Mouse (Mus musculus) limb, embryonic 12.5 days (tissue): ENCODE data around the gene Gm20388. TPM values are rescaled to one million over a fixed set of nuclear protein-coding genes. Genes with fewer than 3 reads are reported as not detected.
"Not testable (repeated sequence)": the region's sequence is repeated elsewhere in the genome, so short reads cannot be mapped to it uniquely, and the experiment has no call there.

Source experiments
- ATAC-seq: fragments of 200-750 bp; cut with Nextera tagmentation; 2 replicates; pipeline ENCODE4 v1.8.0; 2017; ENCODE audit warnings: low read depth, moderate TSS enrichment; ENCODE audit not compliant: insufficient number of reproducible peaks, insufficient read depth, low FRiP score, low TSS enrichment
- H3K27ac ChIP-seq: fragments of 300-500 bp; sonication (generic); 2 replicates; pipeline ENCODE4 v1.5.1; 2016; ENCODE audit warnings: mild to moderate bottlenecking, moderate library complexity
- H3K27me3 ChIP-seq: fragments of 300-500 bp; sonication (generic); 2 replicates; pipeline ENCODE4 v1.6.1; 2016; ENCODE audit warnings: mild to moderate bottlenecking, moderate library complexity
- H3K36me3 ChIP-seq: fragments of 300-500 bp; sonication (generic); 2 replicates; pipeline ENCODE4 v1.6.1; 2016; ENCODE audit warnings: mild to moderate bottlenecking, moderate library complexity
- H3K4me1 ChIP-seq: fragments of 300-500 bp; sonication (generic); replicated peaks from 2 replicates; pipeline ENCODE4 v1.6.1; 2016
- H3K4me2 ChIP-seq: fragments of 300-500 bp; sonication (generic); 2 replicates; pipeline ENCODE4 v1.6.1; 2016; ENCODE audit warnings: mild to moderate bottlenecking, moderate library complexity
- H3K4me3 ChIP-seq: fragments of 300-500 bp; sonication (generic); replicated peaks from 2 replicates; pipeline ENCODE4 v1.5.1; 2016; ENCODE audit warnings: mild to moderate bottlenecking
- H3K9ac ChIP-seq: fragments of 300-500 bp; sonication (generic); replicated peaks from 2 replicates; pipeline ENCODE4 v1.6.1; 2016; ENCODE audit warnings: mild to moderate bottlenecking, moderate library complexity
- H3K9me3 ChIP-seq: fragments of 300-500 bp; sonication (generic); 2 replicates; pipeline ENCODE4 v1.6.1; 2016; ENCODE audit warnings: mild to moderate bottlenecking, moderate library complexity
- WGBS: fragments of 180-500 bp; shearing (Covaris S2); methylation state at CpG from one replicate; pipeline ENCODE4 v1.1.7; 2016; 5-methylcytosine and 5-hydroxymethylcytosine counted together
- polyA plus RNA-seq: library from polyadenylated mRNA; unstranded; fragments of >200 nt; fragmentation: Nextera tagmentation; extraction: Ambion mirVana; gene quantifications from 2 replicates; pipeline ENCODE4 v1.2.1, GENCODE M21; 2016

Gm20388 gene
- polyA plus RNA-seq, 1 experiment from 2014 or later, result not detected

- no peaks in the 10 kb centered on the region for H3K4me1 ChIP-seq
- H3K9me3 ChIP-seq, result no peaks in the 10 kb centered on the region
- peaks cover 58% of the 10 kb centered on the region for H3K27me3 ChIP-seq
- no peak overlapping the region for H3K27ac ChIP-seq
- H3K36me3 ChIP-seq, result no peaks in the 10 kb centered on the region
- peak overlapping the region; percentile 11; the same call in 1 of the 2 replicates for H3K4me3 ChIP-seq
- 6% methylated on average over 17 of the region's 17 CpGs for WGBS
- peak overlapping the region; percentile 40 for H3K4me2 ChIP-seq
- ATAC-seq, result no peak
- peak overlapping the region; percentile 12; the same call in 1 of the 2 replicates for H3K9ac ChIP-seq
These were observed 889.7 kb downstream of the Gm20388 start for GRCm38 (mm10) chr8:120800308-120800865.

GRCm38 (mm10) chr8:120803661-120804375 lies 893.2 kb downstream of the Gm20388 start:
- peaks cover 65% of the 10 kb centered on the region for H3K27me3 ChIP-seq
- not testable (repeated sequence) for H3K9me3 ChIP-seq, H3K4me3 ChIP-seq, H3K36me3 ChIP-seq, H3K4me1 ChIP-seq, H3K27ac ChIP-seq, H3K9ac ChIP-seq, H3K4me2 ChIP-seq, ATAC-seq
- WGBS, result 67% methylated on average over 6 of the region's 6 CpGs

GRCm38 (mm10) chr8:120804741-120805140 lies 894.1 kb downstream of the Gm20388 start:
- Histone ChIP-seq H3K27ac (no peak overlapping the region), H3K9me3 (no peaks in the 10 kb centered on the region), H3K9ac (no peak overlapping the region), H3K36me3 (no peaks in the 10 kb centered on the region), H3K4me1 (no peaks in the 10 kb centered on the region), H3K27me3 (peaks cover 59% of the 10 kb centered on the region), H3K4me3 (no peak overlapping the region), H3K4me2 (no peak overlapping the region)
- 73% methylated on average over 3 of the region's 3 CpGs for WGBS
- no peak for ATAC-seq

GRCm38 (mm10) chr8:120806780-120807264 lies 896.2 kb downstream of the Gm20388 start:
- 60% methylated on average over 12 of the region's 12 CpGs for WGBS
- no peak overlapping the region for H3K4me2 ChIP-seq
- no peaks in the 10 kb centered on the region for H3K4me1 ChIP-seq
- no peaks in the 10 kb centered on the region for H3K36me3 ChIP-seq
- no peak for ATAC-seq
- no peak overlapping the region for H3K9ac ChIP-seq
- peaks cover 43% of the 10 kb centered on the region for H3K27me3 ChIP-seq
- H3K27ac ChIP-seq, result no peak overlapping the region
- H3K9me3 ChIP-seq, result no peaks in the 10 kb centered on the region
- H3K4me3 ChIP-seq, result no peak overlapping the region

- H3K4me3 ChIP-seq, result no peak overlapping the region
- 0 out of 2 replicates have a peak, but pooled peaks cover under 1% of the 10 kb centered on the region for H3K4me1 ChIP-seq
- H3K27me3 ChIP-seq, result peaks cover 35% of the 10 kb centered on the region
- H3K36me3 ChIP-seq, result no peaks in the 10 kb centered on the region
- H3K9me3 ChIP-seq, result no peaks in the 10 kb centered on the region
- no peak overlapping the region for H3K4me2 ChIP-seq
- WGBS, result 44% methylated on average over 6 of the region's 6 CpGs
- no peak overlapping the region for H3K27ac ChIP-seq
- no peak for ATAC-seq
- H3K9ac ChIP-seq, result no peak overlapping the region
These were observed 897.1 kb downstream of the Gm20388 start for GRCm38 (mm10) chr8:120807719-120808118.

- no peaks in the 10 kb centered on the region for H3K36me3 ChIP-seq
- no peak overlapping the region for H3K4me2 ChIP-seq
- H3K27ac ChIP-seq, result no peak overlapping the region
- ATAC-seq, result no peak
- 72% methylated on average over 7 of the region's 7 CpGs for WGBS
- H3K4me1 ChIP-seq, result 0 out of 2 replicates have a peak, but pooled peaks cover 4% of the 10 kb centered on the region
- H3K9ac ChIP-seq, result no peak overlapping the region
- no peak overlapping the region for H3K4me3 ChIP-seq
- no peaks in the 10 kb centered on the region for H3K9me3 ChIP-seq
- H3K27me3 ChIP-seq, result peaks cover 32% of the 10 kb centered on the region
These were observed 898.4 kb downstream of the Gm20388 start for GRCm38 (mm10) chr8:120809050-120809449.

GRCm38 (mm10) chr8:120811953-120812352 lies 901.3 kb downstream of the Gm20388 start:
- H3K4me2 ChIP-seq, result no peak overlapping the region
- ATAC-seq, result no peak
- no peak overlapping the region for H3K9ac ChIP-seq
- WGBS, result 90% methylated on average over 2 of the region's 2 CpGs
- H3K4me1 ChIP-seq, result 0 out of 2 replicates have a peak, but pooled peaks cover 4% of the 10 kb centered on the region
- H3K27ac ChIP-seq, result no peak overlapping the region
- H3K9me3 ChIP-seq, result no peaks in the 10 kb centered on the region
- H3K4me3 ChIP-seq, result no peak overlapping the region
- peaks cover 18% of the 10 kb centered on the region for H3K27me3 ChIP-seq
- H3K36me3 ChIP-seq, result no peaks in the 10 kb centered on the region

GRCm38 (mm10) chr8:120813028-120813427 lies 902.4 kb downstream of the Gm20388 start:
- H3K27ac ChIP-seq, result no peak overlapping the region
- H3K27me3 ChIP-seq, result peaks cover 24% of the 10 kb centered on the region
- no peaks in the 10 kb centered on the region for H3K36me3 ChIP-seq
- 0 out of 2 replicates have a peak, but pooled peaks cover 4% of the 10 kb centered on the region for H3K4me1 ChIP-seq
- H3K9ac ChIP-seq, result no peak overlapping the region
- H3K4me2 ChIP-seq, result no peak overlapping the region
- H3K4me3 ChIP-seq, result no peak overlapping the region
- H3K9me3 ChIP-seq, result no peaks in the 10 kb centered on the region
- 61% methylated on average over 2 of the region's 2 CpGs for WGBS
- ATAC-seq, result no peak

GRCm38 (mm10) chr8:120813839-120814238 lies 903.2 kb downstream of the Gm20388 start:
- ATAC-seq, result no peak
- H3K9ac ChIP-seq, result no peak overlapping the region
- H3K4me3 ChIP-seq, result no peak overlapping the region
- H3K9me3 ChIP-seq, result no peaks in the 10 kb centered on the region
- H3K36me3 ChIP-seq, result no peaks in the 10 kb centered on the region
- peaks cover 26% of the 10 kb centered on the region for H3K27me3 ChIP-seq
- 84% methylated on average over 7 of the region's 7 CpGs for WGBS
- H3K4me2 ChIP-seq, result no peak overlapping the region
- no peak overlapping the region for H3K27ac ChIP-seq
- 0 out of 2 replicates have a peak, but pooled peaks cover 4% of the 10 kb centered on the region for H3K4me1 ChIP-seq

- H3K36me3 ChIP-seq, result no peaks in the 10 kb centered on the region
- no peak overlapping the region for H3K27ac ChIP-seq
- 84% methylated on average over 5 of the region's 5 CpGs for WGBS
- 0 out of 2 replicates have a peak, but pooled peaks cover 4% of the 10 kb centered on the region for H3K4me1 ChIP-seq
- peaks cover 46% of the 10 kb centered on the region for H3K27me3 ChIP-seq
- ATAC-seq, result no peak
- H3K4me2 ChIP-seq, result no peak overlapping the region
- no peak overlapping the region for H3K4me3 ChIP-seq
- 0 out of 2 replicates have a peak, but pooled peaks cover 4% of the 10 kb centered on the region for H3K9me3 ChIP-seq
- no peak overlapping the region for H3K9ac ChIP-seq
These were observed 905.7 kb downstream of the Gm20388 start for GRCm38 (mm10) chr8:120816371-120816770.

GRCm38 (mm10) chr8:120819906-120820305 lies 909.3 kb downstream of the Gm20388 start:
- Histone ChIP-seq H3K4me1 (no peaks in the 10 kb centered on the region), H3K4me2 (no peak overlapping the region)
- no peak for ATAC-seq

More at GRCm38 (mm10) chr8:120819906-120820305, 909.3 kb downstream of the Gm20388 start:
- H3K9me3 ChIP-seq, result peaks cover 9% of the 10 kb centered on the region; the same call in 1 of the 2 replicates
- H3K4me3 ChIP-seq, result no peak overlapping the region
- no peak overlapping the region for H3K9ac ChIP-seq
- no peak overlapping the region for H3K27ac ChIP-seq
- peaks cover 59% of the 10 kb centered on the region for H3K27me3 ChIP-seq
- H3K36me3 ChIP-seq, result no peaks in the 10 kb centered on the region
